Mouse (Mus musculus): ENCODE data around the gene Pfas. TPM values are rescaled to one million over a fixed set of nuclear protein-coding genes. Genes with fewer than 3 reads are reported as not detected.
"Not testable (repeated sequence)": the region's sequence is repeated elsewhere in the genome, so short reads cannot be mapped to it uniquely, and the experiment has no call there.

Gene Pfas
- total and polyA plus RNA-seq, 3 experiments = 63.5 to 149 (median 130) TPM

DNA sequence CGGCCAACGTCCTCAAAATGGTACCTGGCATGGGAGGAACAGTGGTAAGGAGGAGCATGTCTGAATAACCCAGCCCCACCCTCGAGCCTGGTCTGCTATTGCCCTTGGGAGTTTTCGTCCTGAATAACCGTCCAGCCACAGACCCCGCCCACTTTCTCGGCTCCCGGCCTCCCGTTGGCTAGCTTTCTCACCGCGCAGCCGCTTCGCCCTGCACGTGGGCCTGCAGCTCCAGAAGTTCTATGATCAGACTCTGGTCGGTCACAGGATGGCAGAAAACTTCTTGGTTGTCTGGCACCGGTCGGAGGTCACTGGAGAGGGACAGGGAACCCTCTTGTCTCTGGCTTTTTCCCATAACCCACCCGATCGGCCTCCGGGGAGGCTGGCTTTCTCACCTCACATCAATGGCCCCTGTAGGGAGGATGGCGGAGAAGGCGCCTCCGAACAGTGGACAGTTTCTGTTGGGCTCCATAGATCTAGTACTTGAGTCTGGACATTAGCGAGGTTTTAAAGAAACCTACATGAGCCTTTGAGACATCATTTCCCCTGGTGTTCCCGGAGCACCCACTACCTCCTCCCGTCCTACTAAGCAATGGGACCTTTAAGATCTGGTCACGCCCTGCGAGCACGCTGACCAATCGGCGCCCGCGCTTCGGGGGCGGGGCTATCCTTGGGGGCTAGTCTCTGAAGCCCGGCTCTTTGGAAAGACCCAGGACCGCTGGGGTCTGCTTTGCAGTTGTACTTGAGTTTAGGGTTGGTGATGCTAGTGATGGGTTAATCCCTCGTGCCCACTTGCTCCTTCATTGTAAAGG is 34.8 kb downstream of the Pfas start:
- H3K79me2 ChIP-seq (ENCODE audit: control insufficient read depth, insufficient read depth, low read length, poor library complexity); H3K36me3 ChIP-seq (ENCODE audit: control insufficient read depth in 1 of 2, insufficient read depth in 2 of 2, low read length in 2 of 2); H3K27me3 ChIP-seq (ENCODE audit: control insufficient read depth in 1 of 2, insufficient read depth in 2 of 2, low read length in 2 of 2); H3K9me3 ChIP-seq (replicated peaks; ENCODE audit: insufficient read depth, low read length): not testable (repeated sequence)
- DNase-seq (ENCODE audit: low read depth, low spot score) = peak; percentile 97
- peak; percentile 60 for TF ChIP-seq NRF1 (IDR thresholded peaks at IDR 0.05; ENCODE audit: insufficient read depth, low read depth, low read length, poor library complexity, severe bottlenecking)
- peak; percentile 88 for TF ChIP-seq MAX (IDR thresholded peaks at IDR 0.05; ENCODE audit: low read length)
- TF ChIP-seq MYB (IDR thresholded peaks at IDR 0.05; ENCODE audit: low read depth, low read length) = 0 out of 2 replicates have a peak, but pooled peaks have one; percentile 21
- peak; percentile 67 for TF ChIP-seq NELFE (IDR thresholded peaks at IDR 0.05; ENCODE audit: low read depth, low read length)
- TF ChIP-seq POLR2A (IDR thresholded peaks at IDR 0.05; ENCODE audit: control insufficient read depth in 1 of 2, insufficient read depth in 1 of 2, low read depth in 1 of 2, low read length in 2 of 2, poor library complexity in 1 of 2) = peak in 1 of 2 experiments; percentile 89; a peak in 3 of 4 replicates
- peak; percentile 98 for TF ChIP-seq MXI1 (IDR thresholded peaks at IDR 0.05; ENCODE audit: low read depth, low read length)
- TF ChIP-seq HCFC1 (IDR thresholded peaks at IDR 0.05; ENCODE audit: low read depth, low read length) = peak; percentile 42; the same call in 1 of the 2 replicates
- peak; percentile 63 for TF ChIP-seq POLR2AphosphoS2 (IDR thresholded peaks at IDR 0.05; ENCODE audit: low read length)
- TF ChIP-seq SIN3A (IDR thresholded peaks at IDR 0.05; ENCODE audit: low read length) = peak; percentile 87
- peak; percentile 83 for TF ChIP-seq MYC (IDR thresholded peaks at IDR 0.05; ENCODE audit: low read depth, low read length)
- peak; percentile 70 for TF ChIP-seq USF1 (IDR thresholded peaks at IDR 0.05; ENCODE audit: low read depth, low read length)
- TF ChIP-seq TBP (IDR thresholded peaks at IDR 0.05; ENCODE audit: low read depth, low read length) = peak; percentile 62
- Histone ChIP-seq H3K9ac (ENCODE audit: control insufficient read depth, low read depth, low read length, poor library complexity, severe bottlenecking) (peak overlapping the region; percentile 59), H3K4me1 (ENCODE audit: control insufficient read depth in 1 of 2, insufficient read depth in 2 of 2, low read length in 2 of 2) (peaks cover 0 to 15% of the 10 kb centered on the region in 2 experiments; a peak in 3 of 4 replicates), H3K4me3 (ENCODE audit: control insufficient read depth in 1 of 2, insufficient read depth in 1 of 2, low read depth in 2 of 2, low read length in 2 of 2) (peak overlapping the region; percentile 75 to 76), H3K27ac (ENCODE audit: control insufficient read depth, low read depth, low read length) (peak overlapping the region; percentile 69)

DNA sequence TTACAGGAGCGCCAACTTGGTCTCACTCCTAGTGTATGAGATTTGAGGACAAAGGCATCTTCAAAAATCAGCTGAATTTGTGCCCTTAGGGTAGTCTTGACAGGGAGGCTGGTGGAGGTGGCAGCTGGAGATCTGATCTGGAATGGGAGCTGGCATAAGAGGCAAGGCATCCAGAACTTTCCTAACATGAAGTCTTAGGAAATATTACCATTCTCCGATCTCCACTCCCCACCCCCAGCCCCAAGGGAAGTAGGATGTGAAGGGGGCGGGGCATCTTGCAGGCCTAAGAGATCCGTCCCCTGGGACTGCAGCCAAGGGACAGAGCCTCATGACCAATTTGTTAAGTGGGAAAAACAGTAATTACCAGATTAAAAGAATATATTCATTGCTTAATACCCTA is 38.0 kb downstream of the Pfas start:
- Histone ChIP-seq H3K36me3 (ENCODE audit: control insufficient read depth in 1 of 2, insufficient read depth in 2 of 2, low read length in 2 of 2) (peaks cover 0 to 2% of the 10 kb centered on the region in 2 experiments; a peak in 2 of 4 replicates), H3K79me2 (ENCODE audit: control insufficient read depth, insufficient read depth, low read length, poor library complexity) (no peaks in the 10 kb centered on the region; the same call in 1 of the 2 replicates), H3K9ac (ENCODE audit: control insufficient read depth, low read depth, low read length, poor library complexity, severe bottlenecking) (no peak overlapping the region), H3K9me3 (replicated peaks; ENCODE audit: insufficient read depth, low read length) (no peaks in the 10 kb centered on the region), H3K27me3 (ENCODE audit: control insufficient read depth in 1 of 2, insufficient read depth in 2 of 2, low read length in 2 of 2) (no peaks in the 10 kb centered on the region), H3K4me1 (ENCODE audit: control insufficient read depth in 1 of 2, insufficient read depth in 2 of 2, low read length in 2 of 2) (peaks cover 0 to 23% of the 10 kb centered on the region in 2 experiments; a peak in 3 of 4 replicates), H3K27ac (ENCODE audit: control insufficient read depth, low read depth, low read length) (no peak overlapping the region), H3K4me3 (ENCODE audit: control insufficient read depth in 1 of 2, insufficient read depth in 1 of 2, low read depth in 2 of 2, low read length in 2 of 2) (no peak overlapping the region)
- no peak for DNase-seq (ENCODE audit: low read depth, low spot score)
- no peak for TF ChIP-seq POLR2AphosphoS2 (IDR thresholded peaks at IDR 0.05; ENCODE audit: low read length)
- no peak for TF ChIP-seq CTCF (IDR thresholded peaks at IDR 0.05 in 2 of 3, conservative IDR thresholded peaks at IDR 0.05 in 1 of 3; ENCODE audit: control insufficient read depth in 1 of 3, insufficient read depth in 1 of 3, low read depth in 2 of 3, low read length in 3 of 3, poor library complexity in 1 of 3, severe bottlenecking in 1 of 3)
- TF ChIP-seq BHLHE40 (IDR thresholded peaks at IDR 0.05; ENCODE audit: borderline replicate concordance, low read depth, low read length) = no peak
- no peak for TF ChIP-seq USF1 (IDR thresholded peaks at IDR 0.05; ENCODE audit: low read depth, low read length)
- TF ChIP-seq KAT2A (conservative IDR thresholded peaks at IDR 0.05; ENCODE audit: low read depth, low read length) = no peak
- TF ChIP-seq TCF12 (IDR thresholded peaks at IDR 0.05; ENCODE audit: low read depth, low read length) = no peak
- no peak for TF ChIP-seq HCFC1 (IDR thresholded peaks at IDR 0.05; ENCODE audit: low read depth, low read length)
- TF ChIP-seq RAD21 (IDR thresholded peaks at IDR 0.05; ENCODE audit: low read depth, low read length) = no peak
- no peak for TF ChIP-seq MAFK (IDR thresholded peaks at IDR 0.05; ENCODE audit: borderline replicate concordance, low read depth, low read length)
- TF ChIP-seq JUND (IDR thresholded peaks at IDR 0.05; ENCODE audit: low read depth, low read length) = no peak
- no peak for TF ChIP-seq MYC (IDR thresholded peaks at IDR 0.05; ENCODE audit: low read depth, low read length)

Measured in MEL (cell line).